Mouse (Mus musculus) duodenum, adult 2 months (tissue): ENCODE data around the gene Shd. TPM values are rescaled to one million over a fixed set of nuclear protein-coding genes. Genes with fewer than 3 reads are reported as not detected.

Experiments
- polyA plus RNA-seq: library from polyadenylated mRNA; depleted of rRNA; stranded (reverse); fragments of >200 nt; gene quantifications from 2 replicates; pipeline ENCODE4 v1.2.3, GENCODE M21; 2012; ENCODE audit warnings: low replicate concordance; rRNA removed

Shd gene
- 1.9 and 3.2 TPM in 2 replicates for polyA plus RNA-seq

GRCm38 (mm10) chr17:55969966-55970891 is at the start of gene Shd:
Gene Shd, plus strand, starts transcription at chr17:55970467.

GRCm38 (mm10) chr17:55949400-55949799 is 20.9 kb upstream of the Shd start, which contains the start of gene Zfp119b:
Gene Zfp119b, minus strand, starts transcription at chr17:55949500.

DNA sequence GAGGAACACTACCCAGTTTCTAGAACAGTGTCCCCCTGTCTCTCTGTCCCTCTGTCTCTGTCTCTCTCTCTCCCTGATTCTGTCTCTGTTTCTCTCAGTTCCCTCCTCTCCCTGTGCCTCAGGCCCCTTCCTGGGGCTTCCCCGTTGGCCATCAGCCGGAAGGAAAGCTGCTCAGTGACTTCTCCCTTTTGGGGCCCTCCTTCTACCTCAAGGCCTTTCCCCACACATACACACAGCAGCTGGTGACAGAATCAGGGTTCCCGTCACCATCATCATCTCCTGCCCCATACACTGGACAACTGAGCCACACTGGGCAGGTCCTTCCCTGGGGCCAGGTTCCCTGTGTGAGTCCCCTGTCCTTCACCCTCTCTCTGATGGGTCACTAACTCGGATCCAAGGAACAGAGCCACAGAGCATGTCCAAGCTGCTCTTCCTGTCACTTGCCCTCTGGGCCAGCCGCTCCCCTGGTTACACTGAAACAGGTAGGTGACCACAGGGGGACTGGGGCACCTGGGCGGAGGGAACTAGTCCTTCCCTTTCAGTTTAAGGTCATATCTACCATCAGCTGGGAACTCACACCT is 17.7 kb upstream of the Shd start, which contains the start of gene Ebi3:
Gene Ebi3, plus strand, starts transcription at position 194 of the 581 bp plus-strand sequence.

GRCm38 (mm10) chr17:55958918-55959728 is 11.1 kb upstream of the Shd start, which contains the start of gene Yju2:
Gene Yju2, plus strand, starts transcription at chr17:55959099.

DNA sequence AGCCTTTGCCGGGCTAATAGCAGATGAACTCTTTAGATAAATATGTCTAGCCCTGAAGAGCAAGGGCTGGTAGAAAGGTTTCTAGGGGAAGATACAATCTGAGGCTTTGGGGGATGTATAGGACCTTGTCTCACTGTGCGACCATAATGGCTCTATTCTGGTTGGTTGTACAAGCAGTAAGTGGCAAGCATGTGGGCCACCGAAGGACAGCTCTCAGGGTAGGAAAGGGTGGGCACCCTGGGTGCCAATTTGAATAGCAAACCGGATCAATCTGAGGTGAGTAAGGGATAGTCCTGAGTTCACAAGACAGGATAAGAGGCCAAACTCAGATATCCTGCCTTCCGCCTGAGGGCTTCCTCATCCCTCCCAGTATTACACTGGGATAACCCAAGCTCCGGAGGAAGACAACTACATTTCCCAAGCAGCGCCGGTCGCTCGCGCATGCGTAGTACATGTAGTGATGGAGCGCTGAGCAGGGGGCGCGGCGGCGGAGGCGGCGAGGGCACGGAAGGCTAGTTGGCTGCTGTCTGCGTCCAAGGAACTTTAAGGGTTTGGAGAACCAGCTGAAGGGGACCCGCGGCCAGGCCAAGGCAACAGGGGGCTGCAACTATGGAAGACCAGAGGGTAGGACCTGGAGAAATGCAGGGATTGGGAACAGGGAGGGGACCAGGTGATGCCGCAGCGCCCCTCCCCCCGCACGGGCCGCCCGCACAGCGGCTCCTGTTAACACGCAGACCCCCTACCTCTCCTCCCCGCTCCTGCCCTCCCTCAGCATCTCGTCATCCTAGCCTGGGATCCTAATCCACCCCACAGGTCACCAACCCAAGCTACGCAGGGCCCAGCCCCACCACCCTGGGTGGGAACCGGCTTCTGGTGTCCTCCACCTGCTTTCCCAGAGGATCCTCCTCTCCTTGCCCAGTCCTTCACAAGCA is 16.0 kb downstream of the Shd start, which contains the start of gene Fsd1:
Gene Fsd1, plus strand, starts transcription at position 480 of the 932 bp plus-strand sequence.

DNA sequence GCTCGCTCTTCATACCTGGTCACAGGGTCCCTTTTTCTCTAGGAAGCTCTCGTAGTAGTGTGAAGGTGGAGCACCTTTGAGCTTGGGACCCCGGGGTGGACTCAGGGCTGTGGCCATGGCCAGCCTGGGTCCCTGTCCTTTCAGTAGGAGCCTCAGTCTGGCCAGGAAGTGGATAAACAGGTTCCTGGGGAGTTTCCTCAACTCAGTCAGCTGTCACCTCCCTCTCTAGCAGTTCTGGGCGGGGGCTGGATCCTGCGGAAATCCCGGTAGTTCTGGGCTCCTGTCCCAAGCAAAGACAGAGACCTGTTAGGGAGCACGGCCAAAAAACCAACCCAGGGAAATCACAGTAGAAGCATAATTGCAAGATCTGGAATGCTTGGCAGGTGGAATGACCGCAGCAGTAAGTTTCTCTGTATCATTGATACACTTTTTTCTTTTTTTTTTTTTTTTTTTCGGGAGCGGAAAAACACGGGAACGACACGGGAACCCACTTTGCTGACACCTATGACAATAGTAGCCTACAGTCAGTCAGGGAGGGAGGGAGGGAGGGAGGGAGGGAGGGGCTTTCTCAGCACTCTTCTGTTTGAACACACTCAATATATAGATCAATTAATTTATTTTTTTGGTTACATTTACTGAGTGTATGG is 35.3 kb downstream of the Shd start, which contains the start of the genes Stap2 and Mpnd:
Gene Stap2, minus strand, starts transcription at position 170 of the 647 bp plus-strand sequence.
Gene Mpnd, plus strand, starts transcription at position 297 of the 647 bp plus-strand sequence.

Other genes starting within 250 kb of the Shd start
- gene Adgre4, start 220.5 kb upstream of the Shd start, polyA plus RNA-seq, result 0.23 and 0.41 TPM in 2 replicates
- gene Zfp119a, start 91.5 kb upstream of the Shd start, polyA plus RNA-seq, result not detected in 2 replicates
- gene Zfp959, start 78.4 kb upstream of the Shd start, polyA plus RNA-seq, result 0.09 and 0.28 TPM in 2 replicates
- 0.12 TPM in 1 of 2 replicates, not detected in the other for gene Zfp119b, start 21.0 kb upstream of the Shd start, polyA plus RNA-seq
- 6.0 and 12.4 TPM in 2 replicates for gene Ebi3, start 17.8 kb upstream of the Shd start, polyA plus RNA-seq
- gene Yju2, start 11.4 kb upstream of the Shd start, polyA plus RNA-seq, result 4.0 and 4.3 TPM in 2 replicates
- gene Fsd1, start 16.0 kb downstream of the Shd start, polyA plus RNA-seq, result 1.6 and 1.7 TPM in 2 replicates
- gene Stap2, start 35.1 kb downstream of the Shd start, polyA plus RNA-seq, result 96.5 and 192 TPM in 2 replicates
- gene Mpnd, start 35.2 kb downstream of the Shd start, polyA plus RNA-seq, result 166 and 484 TPM in 2 replicates
- gene Sh3gl1, start 66.2 kb downstream of the Shd start, polyA plus RNA-seq, result 73.4 and 86.3 TPM in 2 replicates
- gene Chaf1a, start 70.0 kb downstream of the Shd start, polyA plus RNA-seq, result 2.9 and 3.3 TPM in 2 replicates
- gene Ubxn6, start 104.6 kb downstream of the Shd start, polyA plus RNA-seq, result 47.8 and 66.0 TPM in 2 replicates
- gene Hdgfl2, start 109.2 kb downstream of the Shd start, polyA plus RNA-seq, result 17.7 and 37.4 TPM in 2 replicates
- 5.8 and 9.5 TPM in 2 replicates for gene Plin4, start 139.3 kb downstream of the Shd start, polyA plus RNA-seq
- gene Plin5, start 147.1 kb downstream of the Shd start, polyA plus RNA-seq, result 0.37 and 0.41 TPM in 2 replicates
- 22.8 and 28.2 TPM in 2 replicates for gene Lrg1, start 151.5 kb downstream of the Shd start, polyA plus RNA-seq
- 7.6 and 19.5 TPM in 2 replicates for gene Sema6b, start 169.9 kb downstream of the Shd start, polyA plus RNA-seq
- 5.9 and 6.6 TPM in 2 replicates for gene Tnfaip8l1, start 192.0 kb downstream of the Shd start, polyA plus RNA-seq
- gene Mydgf, start 213.5 kb downstream of the Shd start, polyA plus RNA-seq, result 97.9 and 103 TPM in 2 replicates
- 29.2 and 43.7 TPM in 2 replicates for gene Dpp9, start 248.4 kb downstream of the Shd start, polyA plus RNA-seq